Mouse (Mus musculus) activated CD4-positive, CD25-positive, alpha-beta regulatory T cell, adult 9 weeks (primary cell): ENCODE measurements around the gene Plp1. TPM values are rescaled to one million over a fixed set of nuclear protein-coding genes. Genes with fewer than 3 reads are reported as not detected.

ENCODE experiments used
- polyA plus RNA-seq: library from polyadenylated mRNA; unstranded; fragments of 100-300 nt; shearing (Covaris generic); gene quantifications from one replicate; pipeline ENCODE4 v1.2.1, GENCODE M21; 2017

Gene Plp1
- 1.5 TPM for polyA plus RNA-seq

DNA sequence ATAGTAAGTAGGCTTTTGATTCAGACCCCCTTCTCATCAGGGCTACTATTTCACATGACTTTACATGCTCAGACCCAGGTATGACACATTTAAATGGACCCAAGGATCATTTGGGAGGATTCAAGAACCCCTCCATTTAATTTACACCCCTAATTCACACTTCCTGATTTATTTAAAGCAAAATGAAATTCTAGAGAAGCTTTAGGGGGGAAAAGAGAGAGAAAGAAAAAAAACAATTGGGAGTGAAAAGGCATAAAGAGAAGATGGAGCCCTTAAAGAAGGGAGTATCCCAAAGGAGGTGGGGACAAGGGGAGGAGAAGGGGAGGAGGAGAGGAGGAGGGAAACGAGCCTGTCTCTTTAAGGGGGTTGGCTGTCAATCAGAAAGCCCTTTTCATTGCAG lies at the start of gene Plp1:
Plp1 (plus strand) TSS at position 301 of the 400 bp plus-strand sequence.

GRCm38 (mm10) chrX:136780041-136780440 lies 42.4 kb upstream of the Plp1 start, which contains the start of gene Glra4:
Glra4 (minus strand) TSS chrX:136780141.

GRCm38 (mm10) chrX:136868061-136869040 lies 45.9 kb downstream of the Plp1 start, which contains the start of gene Rab9b:
Rab9b (minus strand) TSS chrX:136868755.

Other genes starting within 250 kb of the Plp1 start
- gene Tceal3, start 231.8 kb upstream of the Plp1 start, polyA plus RNA-seq = 1.8 TPM
- gene Tceal1, start 114.7 kb upstream of the Plp1 start, polyA plus RNA-seq = not detected
- gene Morf4l2, start 79.0 kb upstream of the Plp1 start, polyA plus RNA-seq = 105 TPM
- 0.15 TPM for gene Glra4, start 42.5 kb upstream of the Plp1 start, polyA plus RNA-seq
- gene Rab9b, start 46.1 kb downstream of the Plp1 start, polyA plus RNA-seq = not detected
- gene H2bfm, start 104.7 kb downstream of the Plp1 start, polyA plus RNA-seq = not detected
- 65.0 TPM for gene Tmsb15b2, start 152.8 kb downstream of the Plp1 start, polyA plus RNA-seq
- 3.2 TPM for gene Tmsb15l, start 154.2 kb downstream of the Plp1 start, polyA plus RNA-seq
- gene Tmsb15b1, start 154.2 kb downstream of the Plp1 start, polyA plus RNA-seq = 28.5 TPM
- 48.2 TPM for gene Zcchc18, start 170.5 kb downstream of the Plp1 start, polyA plus RNA-seq
- 14.9 TPM for gene Slc25a53, start 215.6 kb downstream of the Plp1 start, polyA plus RNA-seq
- gene Fam199x, start 226.9 kb downstream of the Plp1 start, polyA plus RNA-seq = 4.7 TPM